Mouse (Mus musculus) E14TG2a.4 (cell line): ENCODE measurements around the gene Slc2a10.

ENCODE experiments used
- CTCF ChIP-seq: conservative IDR thresholded peaks from 2 replicates; pipeline ENCODE4 v1.5.1; 2014; ENCODE audit warnings: low read length
- NANOG ChIP-seq: IDR thresholded peaks from 2 replicates; pipeline ENCODE4 v1.6.1; 2014; ENCODE audit warnings: borderline replicate concordance, low read length, mixed read lengths
- POU5F1 ChIP-seq: IDR thresholded peaks from 2 replicates; pipeline ENCODE4 v1.6.1; 2014; ENCODE audit warnings: low read length, borderline replicate concordance

DNA sequence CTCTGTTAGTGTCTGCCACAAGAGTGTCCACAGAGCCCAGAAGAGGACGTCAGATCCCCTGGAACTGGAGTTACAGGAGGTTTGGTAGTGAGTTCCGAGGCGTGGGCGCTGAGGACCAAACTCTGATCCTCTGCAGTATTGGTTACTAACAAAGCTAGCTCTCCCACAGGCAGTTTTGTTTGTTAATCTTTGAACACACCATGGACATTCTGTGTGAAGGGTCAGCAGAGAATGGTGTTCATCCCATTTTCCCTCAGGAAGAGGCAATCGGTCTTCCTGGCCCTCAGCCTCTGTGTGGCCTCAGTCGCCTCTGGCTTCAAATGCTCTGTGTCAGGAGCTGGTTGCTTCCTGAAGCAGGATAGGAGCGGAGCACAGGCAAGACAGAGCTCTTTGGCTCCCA is 28.2 kb upstream of the Slc2a10 start:
- no peak for TF ChIP-seq CTCF
- no peak for TF ChIP-seq NANOG
- no peak for TF ChIP-seq POU5F1
